Mouse (Mus musculus): Measurements from ENCODE around the gene Srbd1.
A peak's percentile ranks its signal among the peaks of the same experiment; 100 is the strongest.

Gene Srbd1

GRCm38 (mm10) chr17:85982271-85982670, 162.7 kb downstream of the Srbd1 start:
- no peak for DNase-seq (ENCODE audit: low spot score in 2 of 2)

GRCm38 (mm10) chr17:85981869-85982268, 163.1 kb downstream of the Srbd1 start:
- no peak for DNase-seq (ENCODE audit: low spot score in 2 of 2)

- no peak for DNase-seq (ENCODE audit: low spot score in 2 of 2)
These were observed 166.1 kb downstream of the Srbd1 start for GRCm38 (mm10) chr17:85978876-85979275.

- DNase-seq (ENCODE audit: low spot score in 2 of 2): no peak
These were observed 169.9 kb downstream of the Srbd1 start for GRCm38 (mm10) chr17:85975077-85975476.

- DNase-seq (ENCODE audit: low spot score in 2 of 2): no peak
These were observed 170.4 kb downstream of the Srbd1 start for GRCm38 (mm10) chr17:85974591-85974990.

GRCm38 (mm10) chr17:85971120-85971519, 173.9 kb downstream of the Srbd1 start:
- no peak for DNase-seq (ENCODE audit: low spot score in 2 of 2)

- DNase-seq (ENCODE audit: low spot score in 2 of 2): no peak
These were observed 183.3 kb downstream of the Srbd1 start for GRCm38 (mm10) chr17:85961653-85962052.

GRCm38 (mm10) chr17:85951771-85952170, 193.2 kb downstream of the Srbd1 start:
- no peak for DNase-seq (ENCODE audit: low spot score in 2 of 2)

- no peak for DNase-seq (ENCODE audit: low spot score in 2 of 2)
These were observed 195.0 kb downstream of the Srbd1 start for GRCm38 (mm10) chr17:85949919-85950505.

GRCm38 (mm10) chr17:85948911-85949909, 195.8 kb downstream of the Srbd1 start:
- DNase-seq (ENCODE audit: low spot score in 2 of 2): peak; percentile 53 to 57

GRCm38 (mm10) chr17:85944726-85945125, 200.2 kb downstream of the Srbd1 start:
- no peak for DNase-seq (ENCODE audit: low spot score in 2 of 2)

- no peak for DNase-seq (ENCODE audit: low spot score in 2 of 2)
These were observed 200.9 kb downstream of the Srbd1 start for GRCm38 (mm10) chr17:85943994-85944640.

- no peak for DNase-seq (ENCODE audit: low spot score in 2 of 2)
These were observed 201.4 kb downstream of the Srbd1 start for GRCm38 (mm10) chr17:85943551-85943981.

- no peak for DNase-seq (ENCODE audit: low spot score in 2 of 2)
These were observed 201.9 kb downstream of the Srbd1 start for GRCm38 (mm10) chr17:85943071-85943470.

- no peak for DNase-seq (ENCODE audit: low spot score in 2 of 2)
These were observed 202.9 kb downstream of the Srbd1 start for GRCm38 (mm10) chr17:85942123-85942522.

- no peak for DNase-seq (ENCODE audit: low spot score in 2 of 2)
These were observed 203.7 kb downstream of the Srbd1 start for GRCm38 (mm10) chr17:85941141-85941738.

- no peak for DNase-seq (ENCODE audit: low spot score in 2 of 2)
These were observed 207.8 kb downstream of the Srbd1 start for GRCm38 (mm10) chr17:85937131-85937530.

- DNase-seq (ENCODE audit: low spot score in 2 of 2): no peak
These were observed 209.7 kb downstream of the Srbd1 start for GRCm38 (mm10) chr17:85935268-85935667.
